Mouse (Mus musculus) thymus, postnatal 14 days (tissue): ENCODE measurements around the gene Ncor2.
A peak's percentile ranks its signal among the peaks of the same experiment; 100 is the strongest.

Experiments
- DNase-seq: peaks from one replicate; pipeline ENCODE4 v3.0.0; 2021

Ncor2 gene

DNA sequence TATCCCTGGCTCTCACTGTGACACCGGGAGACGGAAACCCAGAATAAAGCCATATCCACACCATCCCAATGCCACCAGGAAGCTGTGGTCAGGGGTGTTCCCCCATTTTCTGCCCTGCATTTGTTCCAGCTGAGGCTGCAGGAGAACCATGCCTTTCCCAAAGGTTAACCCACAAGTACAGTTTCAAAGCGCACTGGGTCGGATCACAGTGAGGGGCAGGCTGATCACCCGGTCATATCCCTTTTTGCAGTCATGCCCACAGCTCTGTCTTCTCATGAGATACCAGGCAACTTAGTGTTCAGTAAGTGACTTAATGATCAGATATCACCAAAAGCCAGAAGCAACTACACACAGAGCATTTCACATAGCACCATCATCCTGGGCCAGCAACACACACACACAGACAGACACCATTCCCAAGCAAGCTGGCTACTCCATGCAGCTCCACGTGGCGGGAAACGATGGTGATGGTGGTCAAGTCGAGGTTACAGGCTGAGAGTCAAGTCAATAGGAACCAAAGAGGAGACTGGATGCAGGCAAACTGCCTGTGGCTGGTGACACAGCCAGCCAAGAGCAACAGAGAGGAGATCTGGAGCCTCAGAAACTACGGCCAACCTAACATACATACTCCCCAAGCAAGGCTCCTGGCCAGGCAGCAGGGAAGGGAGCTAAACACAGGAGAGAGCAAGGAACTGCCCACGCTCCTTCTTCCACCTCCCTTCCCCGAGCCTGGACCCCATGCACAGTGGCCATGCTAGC is 35.7 kb downstream of the Ncor2 start:
- DNase-seq, result no peak

- no peak for DNase-seq
Observed at GRCm38 (mm10) chr5:125141916-125142315, 37.1 kb downstream of the Ncor2 start.

GRCm38 (mm10) chr5:125141525-125141880 is 37.5 kb downstream of the Ncor2 start:
- no peak for DNase-seq

DNA sequence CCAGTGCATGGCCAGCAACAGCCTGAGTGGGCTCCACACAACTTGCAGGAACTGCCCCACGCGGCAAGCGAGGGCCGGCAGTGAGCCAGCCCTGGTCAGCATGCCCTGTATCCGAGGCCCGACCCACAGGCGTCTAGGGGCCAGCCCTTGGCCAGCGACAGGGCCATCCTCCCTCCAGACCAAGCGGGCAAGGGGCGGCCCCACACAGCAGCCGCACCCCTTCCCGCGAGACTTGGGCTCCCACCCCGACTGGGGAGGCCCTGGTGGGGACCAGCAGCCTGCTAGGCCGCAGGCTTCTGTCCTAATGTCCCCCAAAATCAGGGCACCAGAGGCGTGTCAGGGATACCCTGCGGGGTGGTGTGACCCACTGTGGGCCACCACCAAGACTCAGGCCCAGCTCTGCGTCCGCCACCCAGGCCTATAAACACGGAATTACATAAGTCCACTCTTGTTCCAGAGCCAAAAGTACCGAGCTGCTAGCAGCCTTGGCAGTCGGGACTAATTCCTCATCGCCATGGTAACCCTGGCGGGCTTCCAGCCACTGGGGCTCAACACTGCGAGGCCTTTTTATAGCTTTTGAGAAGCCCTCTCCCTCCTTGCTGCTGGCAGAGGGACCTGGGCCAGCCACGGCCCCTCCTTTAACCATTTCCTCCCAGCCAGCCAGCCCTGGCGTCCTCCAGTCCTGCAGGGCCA is 38.0 kb downstream of the Ncor2 start:
- no peak for DNase-seq

DNA sequence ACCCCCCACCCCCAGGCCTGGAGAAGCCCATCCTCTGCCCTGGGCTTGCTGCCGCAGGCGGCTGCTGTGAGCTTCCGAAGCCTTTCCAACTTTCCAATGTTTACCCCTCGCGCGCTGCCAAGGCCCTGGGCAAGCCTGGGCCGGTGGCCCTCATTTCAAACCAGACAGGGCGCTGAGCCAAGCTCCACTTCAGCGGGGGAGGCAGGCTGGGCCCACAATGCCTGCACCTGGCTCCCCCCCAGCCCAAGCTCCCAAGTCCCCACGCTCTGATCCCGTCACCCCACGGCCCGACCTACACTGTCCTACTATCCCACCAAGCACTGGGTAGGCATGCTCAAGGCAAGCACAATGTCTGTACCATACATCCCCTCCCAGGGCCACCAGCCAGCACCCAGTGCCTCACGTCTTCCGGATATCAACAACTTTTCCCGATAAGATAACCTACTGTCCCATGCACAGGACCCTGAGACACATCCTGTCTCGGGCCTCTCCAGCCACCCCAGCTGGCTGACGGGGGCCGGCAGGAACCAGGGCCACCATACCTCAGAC is 38.8 kb downstream of the Ncor2 start:
- DNase-seq, result no peak

GRCm38 (mm10) chr5:125139669-125140068 is 39.4 kb downstream of the Ncor2 start:
- DNase-seq, result no peak

GRCm38 (mm10) chr5:125138841-125139430 is 40.1 kb downstream of the Ncor2 start:
- no peak for DNase-seq

DNA sequence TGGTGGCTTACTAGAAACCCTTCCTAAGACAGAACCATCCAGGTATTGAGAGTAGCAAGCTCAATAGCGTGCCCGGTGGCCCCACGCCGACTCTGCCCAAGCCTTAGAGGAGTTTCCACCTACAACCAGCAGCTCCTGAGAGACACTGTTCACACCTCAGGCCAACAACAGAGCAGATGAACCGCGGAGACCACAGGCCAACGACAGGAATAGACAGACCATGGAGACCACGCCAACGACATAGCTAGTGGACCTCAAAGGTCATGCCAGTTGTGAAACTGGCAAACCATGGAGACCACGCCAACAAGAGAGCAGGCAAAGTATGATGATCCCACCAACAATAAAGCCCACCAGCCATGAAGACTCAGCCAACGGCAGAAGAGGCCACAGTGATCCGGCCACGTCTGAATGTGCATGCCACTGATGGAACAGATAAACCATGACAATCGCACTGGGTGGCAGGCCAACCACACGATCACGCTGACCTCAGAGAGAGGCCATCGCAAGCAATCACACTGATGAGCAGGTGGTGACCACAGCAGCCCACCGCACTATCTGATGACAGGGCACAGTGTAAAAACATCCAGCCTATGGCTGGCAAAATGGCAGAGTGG is 41.2 kb downstream of the Ncor2 start:
- no peak for DNase-seq

DNA sequence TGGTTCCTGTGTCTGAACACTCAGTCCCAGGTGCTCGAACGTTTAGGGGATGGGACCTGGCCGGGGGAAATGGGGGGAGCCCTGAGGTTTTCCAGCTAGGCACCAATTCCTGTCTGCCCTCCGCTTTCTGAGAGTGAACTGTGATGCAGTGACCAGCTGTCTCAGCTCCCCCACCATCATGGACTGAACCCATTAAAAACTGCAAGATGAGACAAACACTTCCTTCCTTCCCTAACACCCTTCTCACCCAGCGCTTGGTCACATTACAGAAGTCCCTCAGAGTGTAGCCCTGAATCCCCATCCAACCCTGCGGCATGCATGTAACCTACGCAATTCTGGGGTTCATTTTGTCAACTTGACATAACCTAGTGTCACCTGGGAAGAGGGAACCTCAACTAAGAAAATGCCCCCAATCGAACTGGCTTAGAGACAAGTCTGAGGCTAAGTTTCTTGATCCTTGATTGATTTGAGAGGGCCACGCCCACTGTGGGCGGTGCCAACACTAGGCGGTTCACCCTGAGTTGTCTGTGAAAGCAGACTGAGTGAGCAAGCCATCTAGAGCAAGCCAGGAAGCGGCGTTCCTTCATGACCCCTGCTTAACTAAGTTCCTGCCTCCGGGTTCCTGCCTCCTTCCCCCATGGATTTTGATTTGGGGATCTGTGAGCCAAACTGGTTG is 41.9 kb downstream of the Ncor2 start:
- peak; percentile 52 for DNase-seq

- no peak for DNase-seq
Observed at GRCm38 (mm10) chr5:125136296-125136995, 42.6 kb downstream of the Ncor2 start.

- no peak for DNase-seq
Observed at GRCm38 (mm10) chr5:125134795-125135468, 44.1 kb downstream of the Ncor2 start.

- no peak for DNase-seq
Observed at GRCm38 (mm10) chr5:125134391-125134790, 44.6 kb downstream of the Ncor2 start.

DNA sequence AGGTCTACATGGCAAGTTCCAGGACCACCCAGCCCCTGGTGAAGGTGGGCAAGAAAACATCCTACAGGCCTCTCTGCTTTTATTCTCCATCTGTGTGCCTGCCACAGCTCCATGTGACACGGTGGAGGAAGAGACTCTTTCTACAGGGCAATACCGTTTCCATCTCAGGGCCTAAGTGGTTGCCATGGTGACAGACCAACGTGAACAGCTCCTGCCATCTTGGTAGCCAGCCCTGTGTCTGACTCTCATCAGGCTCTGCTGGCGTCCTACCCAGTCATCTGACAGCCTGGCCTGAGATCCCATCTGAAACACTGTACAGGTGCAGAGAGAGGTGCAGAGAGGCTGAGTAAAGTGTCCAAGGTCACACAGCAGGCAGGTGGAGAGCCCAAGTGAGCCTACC is 45.4 kb downstream of the Ncor2 start:
- DNase-seq, result no peak

GRCm38 (mm10) chr5:125132566-125133260 is 46.3 kb downstream of the Ncor2 start:
- DNase-seq, result no peak

- no peak for DNase-seq
Observed at GRCm38 (mm10) chr5:125132069-125132468, 47.0 kb downstream of the Ncor2 start.

DNA sequence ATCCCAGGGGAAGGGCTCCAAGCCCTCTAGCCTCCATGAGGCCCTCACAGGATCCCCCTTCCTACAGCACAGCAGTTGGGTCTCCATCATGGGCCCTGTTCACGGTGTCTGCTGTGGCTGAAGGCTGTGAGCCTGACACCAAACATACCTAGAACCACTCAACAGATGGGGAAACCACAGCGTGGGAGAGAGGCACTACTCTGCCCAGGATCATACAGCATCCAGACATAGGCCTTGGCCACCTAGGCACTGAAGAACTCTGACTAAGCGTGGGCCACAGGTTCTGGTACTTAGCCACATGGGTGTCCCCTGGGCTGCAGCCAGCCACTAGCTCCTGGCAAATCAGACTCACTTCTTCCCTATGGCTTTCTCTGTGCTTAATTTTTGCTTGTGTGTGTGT is 48.6 kb downstream of the Ncor2 start:
- no peak for DNase-seq

DNA sequence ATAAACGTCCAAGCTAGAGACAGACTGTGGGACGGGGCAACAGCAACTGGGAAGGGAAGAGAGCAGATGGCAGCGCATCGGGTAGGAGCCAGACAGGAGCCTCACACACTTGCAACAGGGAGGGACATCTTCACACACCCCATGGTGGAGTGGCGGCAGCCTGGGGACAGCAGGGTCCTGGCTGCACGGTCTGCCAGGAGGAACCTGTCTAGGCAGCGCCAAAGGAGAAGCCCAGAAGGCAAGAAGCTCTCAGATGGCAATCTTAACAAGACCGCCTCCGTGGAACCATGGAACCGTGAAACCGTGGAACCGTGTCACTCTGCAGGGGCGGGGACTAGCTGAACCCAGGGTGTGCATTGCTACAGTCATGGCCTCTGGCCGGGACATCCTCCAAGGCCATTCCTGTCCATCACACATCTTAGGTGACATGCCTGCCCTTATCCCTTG is 50.1 kb downstream of the Ncor2 start:
- no peak for DNase-seq

- no peak for DNase-seq
Observed at GRCm38 (mm10) chr5:125127920-125128319, 51.1 kb downstream of the Ncor2 start.

DNA sequence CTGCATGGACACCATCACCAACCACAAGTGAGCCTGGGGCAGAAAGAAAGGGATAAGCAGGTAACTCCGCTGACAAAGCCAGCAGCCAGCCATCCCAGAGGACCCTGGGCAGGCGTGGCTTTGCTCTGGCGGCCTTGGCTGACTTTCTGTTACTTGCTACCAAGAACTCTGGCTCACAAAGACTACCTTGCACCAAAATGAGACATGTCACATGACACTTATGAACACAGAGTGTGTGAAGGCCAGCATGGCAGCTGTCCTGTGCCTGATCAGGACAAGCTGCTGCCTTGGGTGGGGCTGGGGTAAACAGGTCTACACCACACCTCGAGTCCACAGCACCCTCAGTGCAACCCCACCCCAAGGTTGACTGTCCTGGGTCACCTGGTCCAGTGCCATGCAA is 51.6 kb downstream of the Ncor2 start:
- no peak for DNase-seq

- no peak for DNase-seq
Observed at GRCm38 (mm10) chr5:125125966-125126464, 53.0 kb downstream of the Ncor2 start.

- DNase-seq, result no peak
Observed at GRCm38 (mm10) chr5:125125219-125125618, 53.8 kb downstream of the Ncor2 start.
